Mouse (Mus musculus) liver, adult 2 months (tissue): ENCODE measurements around the gene Scn3b.

Experiments
- CTCF ChIP-seq: fragments of 200-500 bp; IDR thresholded peaks from 2 replicates; pipeline ENCODE4 v1.5.1; 2011; ENCODE audit warnings: low read depth, low read length, control low read depth
- POLR2A ChIP-seq: fragments of 200-500 bp; IDR thresholded peaks from 2 replicates; pipeline ENCODE4 v1.6.1; 2011; ENCODE audit warnings: low read length, control low read depth; ENCODE audit not compliant: insufficient read depth; ENCODE audit errors: extremely low read depth

- TF ChIP-seq CTCF (no peak), POLR2A (no peak)
Observed at GRCm38 (mm10) chr9:40336701-40337100, 67.7 kb downstream of the Scn3b start.
